Mouse (Mus musculus) CH12.LX (cell line): Measurements from ENCODE around the gene Col25a1.

Experiments used
- CTCF ChIP-seq, 2 experiments: IDR thresholded peaks in 1 of 2; conservative IDR thresholded peaks in 1 of 2; 2 replicates each; pipeline ENCODE4 v1.5.1; 2011 to 2012; ENCODE audit warnings: low read depth in 2 of 2, low read length in 2 of 2, improper control_type of control experiment in 1 of 2, inconsistent platforms in 1 of 2, mild to moderate bottlenecking in 1 of 2, moderate library complexity in 1 of 2
- E2F4 ChIP-seq: IDR thresholded peaks from 2 replicates; pipeline ENCODE4 v1.6.1; 2011; ENCODE audit warnings: low read depth, low read length, improper control_type of control experiment; ENCODE audit not compliant: insufficient replicate concordance

- TF ChIP-seq CTCF (conservative IDR thresholded peaks at IDR 0.05 in 1 of 2, IDR thresholded peaks at IDR 0.05 in 1 of 2; ENCODE audit: low read depth in 2 of 2, low read length in 2 of 2) (no peak), E2F4 (no peak)
Observed at GRCm38 (mm10) chr3:130288756-130289155, 157.5 kb downstream of the Col25a1 start.
